Mouse (Mus musculus) adrenal gland, postnatal 10 days (tissue): Measurements from ENCODE around the gene Gm10197. TPM values are rescaled to one million over a fixed set of nuclear protein-coding genes. Genes with fewer than 3 reads are reported as not detected.

Experiments
- DNase-seq: peaks from one replicate; pipeline ENCODE4 v3.0.0; 2021; ENCODE audit warnings: mixed read lengths
- total RNA-seq, 2 experiments: library from RNA; stranded (reverse); gene quantifications; 2 replicates each; pipeline ENCODE4 v1.2.3; 2021

Gene Gm10197
- total RNA-seq, 2 experiments from 2014 or later, result not detected

- peak; percentile 80 for DNase-seq
These were observed 12.2 kb downstream of the Gm10197 start for GRCm38 (mm10) chr19:53359160-53360033.

- no peak for DNase-seq
These were observed 16.5 kb downstream of the Gm10197 start for GRCm38 (mm10) chr19:53355065-53355464.

- DNase-seq, result no peak
These were observed 17.1 kb downstream of the Gm10197 start for GRCm38 (mm10) chr19:53354271-53355000.

GRCm38 (mm10) chr19:53353864-53354263 lies 17.7 kb downstream of the Gm10197 start:
- DNase-seq, result no peak

- DNase-seq, result no peak
These were observed 25.8 kb downstream of the Gm10197 start for GRCm38 (mm10) chr19:53345766-53346165.

GRCm38 (mm10) chr19:53344062-53344461 lies 27.5 kb downstream of the Gm10197 start:
- DNase-seq, result no peak

GRCm38 (mm10) chr19:53343174-53343881 lies 28.2 kb downstream of the Gm10197 start:
- DNase-seq, result no peak

GRCm38 (mm10) chr19:53340423-53340822 lies 31.1 kb downstream of the Gm10197 start:
- DNase-seq, result no peak

GRCm38 (mm10) chr19:53335241-53335640 lies 36.3 kb downstream of the Gm10197 start:
- no peak for DNase-seq

- DNase-seq, result no peak
These were observed 37.8 kb downstream of the Gm10197 start for GRCm38 (mm10) chr19:53333730-53334129.

GRCm38 (mm10) chr19:53331882-53332500 lies 39.6 kb downstream of the Gm10197 start:
- DNase-seq, result no peak

GRCm38 (mm10) chr19:53329992-53330381 lies 41.6 kb downstream of the Gm10197 start:
- DNase-seq, result peak; percentile 82

- DNase-seq, result peak; percentile 94
These were observed 42.2 kb downstream of the Gm10197 start for GRCm38 (mm10) chr19:53329221-53329991.

- DNase-seq, result peak; percentile 29
These were observed 43.5 kb downstream of the Gm10197 start for GRCm38 (mm10) chr19:53328116-53328515.

GRCm38 (mm10) chr19:53325578-53326295 lies 45.8 kb downstream of the Gm10197 start:
- peak; percentile 76 for DNase-seq

GRCm38 (mm10) chr19:53324866-53325265 lies 46.7 kb downstream of the Gm10197 start:
- DNase-seq, result no peak

GRCm38 (mm10) chr19:53322438-53323048 lies 49.0 kb downstream of the Gm10197 start:
- DNase-seq, result no peak
